Mouse (Mus musculus): Measurements from ENCODE around the gene Fbxl13.
A peak's percentile ranks its signal among the peaks of the same experiment; 100 is the strongest.

Fbxl13 gene

DNA sequence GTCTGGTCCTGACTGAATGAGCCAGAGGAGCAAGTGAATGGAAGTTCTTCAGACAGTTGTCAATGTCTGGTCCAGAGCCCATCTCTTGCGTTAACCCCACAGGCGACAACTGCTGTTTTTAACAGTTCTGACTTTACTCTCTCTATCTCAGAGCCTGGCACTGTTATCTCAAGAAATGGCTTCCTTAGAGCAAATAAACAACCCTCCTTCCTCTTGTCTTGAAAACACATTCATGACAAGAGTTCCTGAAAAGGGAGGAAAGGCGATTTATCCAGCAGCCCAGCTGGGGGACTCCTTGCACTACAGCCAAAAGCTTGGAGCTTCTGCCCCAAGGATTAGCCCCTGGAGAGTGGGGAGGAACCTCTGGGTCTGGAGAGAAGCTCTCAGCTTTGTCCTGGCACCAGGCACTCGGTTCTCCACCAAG, 117.9 kb downstream of the Fbxl13 start:
- no peak for DNase-seq (ENCODE audit: extremely low read depth, low read depth, low spot score)

DNA sequence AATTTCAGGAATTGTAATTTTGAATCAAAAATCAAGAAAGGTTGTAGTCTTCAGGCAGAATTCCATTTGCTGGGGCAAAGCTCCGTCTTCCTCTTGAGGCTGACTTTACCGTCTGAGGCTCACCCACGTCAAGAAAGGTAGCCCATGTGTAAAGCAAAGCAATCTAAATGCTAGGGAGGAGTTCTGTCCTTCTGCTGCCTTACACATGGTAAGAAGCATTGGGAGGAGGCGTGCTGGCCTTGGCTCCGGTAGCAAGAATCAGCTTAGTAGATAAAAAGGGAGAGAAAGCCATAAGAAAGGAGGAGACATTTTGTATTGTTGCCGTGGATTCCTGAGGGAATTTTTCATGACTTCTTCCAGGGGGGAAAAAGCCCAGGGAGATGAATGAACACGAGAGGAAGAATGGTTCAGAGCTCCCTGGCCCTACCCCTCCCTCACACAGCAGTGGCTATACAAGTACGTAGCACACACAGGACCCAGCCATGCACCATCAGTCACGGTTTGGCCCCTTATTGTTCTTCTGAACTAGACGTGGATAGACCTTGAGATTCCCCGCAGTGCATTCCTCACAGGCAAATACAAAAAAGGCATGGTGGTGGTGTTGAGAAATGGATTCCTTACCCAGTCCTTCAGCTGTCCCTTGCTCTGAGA, 118.5 kb downstream of the Fbxl13 start:
- no peak for DNase-seq (ENCODE audit: extremely low read depth, low read depth, low spot score)

DNA sequence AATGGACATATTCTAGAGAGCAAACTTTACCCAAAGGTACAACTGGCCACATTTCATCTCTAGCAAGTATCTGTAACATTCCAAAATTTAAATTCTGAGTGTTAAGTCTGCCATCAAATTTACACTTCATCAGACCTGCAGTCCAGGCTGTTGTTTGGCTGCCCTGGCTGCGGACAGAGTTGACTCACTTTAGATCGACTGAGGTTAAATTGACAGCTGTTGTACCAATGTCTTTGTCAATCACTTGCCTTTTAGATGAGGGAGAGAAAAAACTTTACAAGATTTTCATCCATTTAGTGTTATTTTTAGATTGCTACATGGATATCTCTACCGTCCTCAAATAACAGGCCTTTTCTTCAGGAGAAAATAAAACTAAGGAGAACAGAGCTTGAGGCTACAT, 126.3 kb downstream of the Fbxl13 start:
- DNase-seq (ENCODE audit: extremely low read depth, low read depth, low spot score), result no peak

DNA sequence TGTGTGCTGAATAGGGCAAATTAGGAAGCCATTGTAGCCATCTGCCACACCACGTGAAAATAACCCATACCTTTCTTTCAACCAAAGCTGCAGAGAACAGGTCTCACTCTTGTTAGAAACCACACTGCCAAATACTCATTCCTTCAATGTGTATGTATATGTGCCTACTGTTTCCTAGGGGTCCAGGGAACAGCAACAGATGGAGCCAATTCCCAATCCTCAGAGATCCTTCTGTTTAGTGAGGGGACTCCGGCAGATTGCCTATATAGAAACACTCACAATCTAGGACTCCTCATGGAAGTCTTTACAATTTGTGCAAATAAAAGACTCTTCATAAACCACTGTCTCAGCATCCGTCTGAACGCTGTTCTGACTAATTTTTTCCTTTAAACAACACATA, 127.2 kb downstream of the Fbxl13 start:
- DNase-seq (ENCODE audit: extremely low read depth, low read depth, low spot score), result no peak

DNA sequence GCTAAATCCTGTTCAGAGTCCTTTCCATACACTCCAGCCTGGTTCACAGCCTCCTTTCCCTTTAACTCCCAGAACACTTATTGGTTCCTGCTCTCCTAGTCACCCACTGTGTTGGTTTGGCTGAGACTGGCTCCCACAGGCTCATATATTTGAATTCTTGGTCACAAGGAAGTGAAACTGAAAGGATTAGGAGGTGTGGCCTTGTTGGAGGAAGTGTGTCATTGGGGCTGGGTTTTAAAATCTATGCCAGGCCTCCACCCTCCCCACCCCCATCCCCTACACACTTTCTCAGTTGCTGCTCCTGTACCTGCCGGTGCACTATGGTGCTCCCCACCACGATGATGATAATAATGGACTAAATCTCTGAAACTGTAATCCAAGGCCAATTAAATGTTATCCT, 127.9 kb downstream of the Fbxl13 start:
- DNase-seq (ENCODE audit: extremely low read depth, low read depth, low spot score), result no peak

DNA sequence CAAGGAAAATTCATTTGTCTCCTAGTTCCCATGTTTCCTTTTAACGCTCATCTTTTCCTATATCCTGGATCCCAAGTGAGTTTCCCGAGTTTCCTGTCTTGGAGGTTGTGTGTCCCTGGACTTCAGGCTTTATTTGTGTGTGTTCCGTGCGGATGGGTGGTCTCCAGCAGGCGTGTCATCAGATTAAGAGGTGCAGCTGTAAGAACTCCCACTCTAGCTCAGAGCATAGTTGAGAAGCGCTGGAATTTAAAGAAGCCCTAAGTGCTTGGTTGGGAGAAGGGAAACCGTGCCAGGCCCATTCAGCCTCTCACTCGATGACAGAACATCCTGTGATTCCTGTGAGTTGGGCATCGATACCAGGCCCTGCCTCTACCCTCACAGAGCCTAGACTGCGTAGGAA, 132.1 kb downstream of the Fbxl13 start:
- DNase-seq (ENCODE audit: extremely low read depth, low read depth, low spot score), result no peak

DNA sequence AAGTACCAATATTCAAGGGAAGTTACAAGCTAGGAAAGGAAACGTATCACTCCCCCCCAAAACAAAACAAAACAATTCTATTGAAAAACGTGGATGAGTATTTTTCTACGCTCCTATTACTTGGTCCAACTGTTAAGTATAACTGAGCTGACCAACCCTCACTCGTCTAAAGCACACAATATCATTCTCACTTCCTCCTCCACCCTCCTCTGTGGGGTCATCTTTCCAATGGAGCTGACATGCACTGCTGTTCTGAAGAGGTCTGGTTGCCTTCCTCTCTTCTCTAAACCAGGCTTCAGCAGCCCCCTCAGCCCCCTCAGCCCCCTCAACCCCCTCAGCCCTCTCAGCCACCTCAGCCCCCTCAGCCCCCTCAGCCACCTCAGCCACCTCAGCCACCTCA, 135.6 kb downstream of the Fbxl13 start:
- DNase-seq (ENCODE audit: extremely low read depth, low read depth, low spot score), result no peak

DNA sequence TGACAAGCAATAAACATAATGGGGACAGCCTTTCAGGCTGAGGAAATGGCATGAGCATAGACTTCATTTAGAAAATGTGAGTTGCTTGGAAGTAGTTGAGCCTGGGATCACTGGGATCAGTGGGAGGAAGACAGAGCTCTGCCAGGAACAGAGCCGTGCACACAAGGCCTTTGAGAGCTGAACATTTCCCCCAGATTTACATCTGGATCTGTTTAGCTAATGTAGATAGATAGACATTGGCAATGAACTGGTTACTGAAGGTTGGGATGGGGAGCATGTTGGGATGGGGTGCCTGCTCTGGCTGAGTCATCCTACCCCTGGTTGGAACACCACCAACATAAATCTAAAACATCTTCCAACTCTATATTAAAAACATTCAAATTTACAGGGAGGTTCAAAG, 138.5 kb downstream of the Fbxl13 start:
- no peak for DNase-seq (ENCODE audit: extremely low read depth, low read depth, low spot score)

DNA sequence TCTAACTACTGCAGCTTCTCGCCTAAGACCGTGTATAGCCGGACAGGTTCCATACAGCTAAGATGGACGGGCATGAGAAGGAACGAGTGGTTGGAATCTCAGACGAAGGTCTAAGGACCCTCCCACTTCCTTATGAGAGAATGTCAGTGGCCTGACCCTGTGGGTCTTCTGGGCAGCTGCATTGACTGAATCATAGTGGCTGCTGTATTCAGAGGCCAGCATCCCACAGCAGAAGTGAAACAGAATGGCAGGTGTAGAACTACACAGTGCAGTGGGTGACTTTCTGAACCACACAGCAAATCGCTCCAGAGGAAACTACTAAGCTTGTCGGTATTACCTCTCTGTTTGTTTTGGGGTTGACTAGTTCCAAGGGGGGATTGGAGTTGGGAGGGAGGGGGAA, 140.3 kb downstream of the Fbxl13 start:
- DNase-seq (ENCODE audit: extremely low read depth, low read depth, low spot score), result no peak

DNA sequence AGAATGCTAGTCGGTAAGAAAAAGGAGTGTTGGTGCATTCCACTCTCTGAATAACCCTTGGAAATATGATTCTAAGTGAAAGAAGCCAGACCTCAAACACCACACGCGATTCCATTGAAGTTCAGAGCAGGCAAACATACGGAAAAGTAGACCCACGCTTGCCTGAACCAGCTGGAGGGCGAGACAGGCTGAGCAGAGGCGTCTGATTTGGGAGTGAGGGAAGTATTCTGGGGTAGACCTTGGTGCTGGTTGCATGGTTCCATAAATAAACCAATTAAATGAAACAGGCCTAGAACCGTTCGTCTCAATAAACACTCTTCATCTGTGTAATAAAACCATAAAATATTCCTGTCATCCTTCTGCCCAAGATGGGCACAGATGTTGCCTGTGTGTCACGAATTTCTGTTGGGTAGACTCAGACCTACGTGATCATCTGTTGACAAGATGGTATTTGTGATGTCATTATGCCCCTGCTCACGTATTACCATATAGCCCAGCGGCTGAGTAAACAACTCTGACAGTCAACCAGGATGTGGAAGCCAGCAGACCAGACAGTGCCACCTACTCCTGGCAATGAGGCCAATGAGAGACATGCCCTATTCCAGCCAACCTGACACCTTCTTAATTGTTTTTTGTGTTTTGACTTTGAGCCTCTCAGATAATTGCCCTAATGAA, 142.4 kb downstream of the Fbxl13 start:
- DNase-seq (ENCODE audit: extremely low read depth, low read depth, low spot score), result no peak

DNA sequence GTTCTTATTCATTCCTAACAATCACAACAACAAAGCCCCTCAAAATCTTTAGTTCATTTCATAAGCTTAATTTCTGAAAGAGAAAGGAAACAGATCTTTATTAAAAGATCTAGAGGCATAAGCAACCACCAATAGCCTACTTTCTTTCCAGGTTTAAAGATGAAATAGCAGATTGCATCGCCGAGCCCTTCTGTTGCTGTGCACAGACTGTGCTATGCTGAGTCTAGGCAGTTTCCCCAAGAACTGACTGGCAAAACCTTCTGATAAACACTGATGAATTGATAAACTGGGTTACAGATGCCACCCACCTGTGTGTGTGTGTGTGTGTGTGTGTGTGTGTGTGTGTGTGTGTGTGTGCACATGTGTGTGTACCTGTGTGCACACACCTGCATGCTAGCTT, 144.5 kb downstream of the Fbxl13 start:
- no peak for DNase-seq (ENCODE audit: extremely low read depth, low read depth, low spot score)

DNA sequence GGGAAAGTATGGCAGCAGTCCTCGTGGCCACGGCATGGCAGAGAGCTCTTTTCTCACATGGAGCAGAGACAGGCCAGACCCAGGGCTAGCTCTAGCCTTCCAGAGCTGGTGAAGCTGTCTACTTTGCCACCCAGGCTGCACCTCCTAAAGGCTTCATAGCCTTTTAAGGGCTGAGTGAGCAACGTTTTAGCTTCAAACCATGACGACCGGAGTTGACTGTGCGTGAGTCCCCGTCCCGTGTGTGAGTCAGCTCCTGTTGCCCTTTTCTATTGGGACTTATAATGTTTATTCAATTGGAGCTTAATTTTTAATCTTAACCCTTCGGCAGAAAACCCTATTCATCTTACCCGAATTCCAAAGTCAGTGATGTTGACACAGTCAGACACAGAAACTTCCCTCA, 145.3 kb downstream of the Fbxl13 start:
- no peak for DNase-seq (ENCODE audit: extremely low read depth, low read depth, low spot score)

DNA sequence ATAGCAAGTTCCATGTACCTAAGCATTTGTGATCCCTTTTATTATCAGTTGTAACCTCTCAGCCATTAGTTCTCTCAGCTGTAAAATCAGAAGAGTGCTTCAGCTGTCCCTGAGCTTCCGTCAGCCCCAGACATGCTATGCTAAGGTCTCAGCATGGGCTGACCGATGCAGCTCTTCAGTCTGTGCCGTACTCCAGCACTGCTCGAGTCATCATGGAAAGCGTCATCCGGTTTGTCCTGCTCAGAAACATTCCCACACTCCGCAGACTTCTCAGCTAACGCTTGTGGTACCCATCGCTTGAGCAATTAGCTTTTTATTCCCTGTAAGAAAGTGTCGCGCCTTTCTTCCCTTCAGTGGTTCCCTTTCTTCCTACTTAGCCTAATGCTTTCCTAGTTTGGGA, 146.5 kb downstream of the Fbxl13 start:
- DNase-seq (ENCODE audit: extremely low read depth, low read depth, low spot score), result no peak

DNA sequence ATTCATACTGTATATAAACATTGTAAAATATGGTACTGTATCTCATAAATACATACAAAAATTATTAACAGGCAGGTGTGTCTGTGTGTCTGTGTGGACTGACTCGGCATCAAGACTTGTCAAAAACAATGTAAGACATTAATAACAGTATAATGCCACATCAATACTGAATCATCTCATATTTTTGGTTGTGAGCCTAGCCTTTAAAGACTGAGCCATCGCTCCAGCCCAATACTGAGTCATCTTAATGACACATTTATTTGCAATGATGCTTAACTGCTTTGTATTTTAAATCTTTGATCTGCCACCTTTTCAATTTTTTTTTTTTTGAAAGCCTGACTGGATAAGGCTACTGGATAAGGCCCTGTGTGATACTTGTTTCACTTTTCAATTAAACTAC, 146.9 kb downstream of the Fbxl13 start:
- no peak for DNase-seq (ENCODE audit: extremely low read depth, low read depth, low spot score)

DNA sequence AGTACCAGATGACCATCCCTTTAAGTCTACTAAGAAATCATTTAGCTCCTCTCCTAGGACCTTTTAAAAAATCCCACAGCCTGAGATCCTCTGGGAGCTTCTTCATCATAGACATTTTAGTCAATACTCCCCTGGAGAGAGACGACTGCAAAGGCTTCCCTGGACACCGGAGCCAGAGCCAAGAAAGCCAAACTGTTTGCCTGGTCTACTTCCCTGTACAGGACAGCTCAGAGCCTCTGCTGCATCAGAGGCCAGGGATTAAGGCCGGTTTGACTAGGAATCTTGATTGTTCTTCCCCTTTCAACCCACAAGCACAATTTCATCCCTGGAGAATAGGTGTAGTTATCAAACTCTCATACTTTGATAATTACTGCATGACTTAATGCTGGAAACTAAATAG, 148.6 kb downstream of the Fbxl13 start:
- no peak for DNase-seq (ENCODE audit: extremely low read depth, low read depth, low spot score)

DNA sequence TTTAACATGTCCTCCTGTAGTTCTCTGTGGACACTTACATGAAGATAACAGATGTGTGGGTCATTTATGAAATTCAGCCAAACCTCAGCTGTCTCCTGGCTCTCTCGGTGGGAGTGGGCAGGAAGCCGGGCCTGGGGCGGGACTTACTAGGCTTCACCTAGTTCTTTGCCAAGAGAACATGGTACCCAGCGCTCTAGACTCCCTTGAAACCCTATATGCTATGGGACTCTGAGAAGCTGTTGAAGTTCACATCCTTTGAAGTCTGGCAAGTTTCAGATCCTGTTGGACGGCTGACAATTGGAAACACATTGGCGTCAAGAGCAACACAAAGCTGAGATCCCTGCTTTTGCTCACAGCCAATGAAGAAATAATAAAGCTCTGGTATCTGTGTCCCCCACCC, 149.1 kb downstream of the Fbxl13 start:
- DNase-seq (ENCODE audit: extremely low read depth, low read depth, low spot score), result no peak

DNA sequence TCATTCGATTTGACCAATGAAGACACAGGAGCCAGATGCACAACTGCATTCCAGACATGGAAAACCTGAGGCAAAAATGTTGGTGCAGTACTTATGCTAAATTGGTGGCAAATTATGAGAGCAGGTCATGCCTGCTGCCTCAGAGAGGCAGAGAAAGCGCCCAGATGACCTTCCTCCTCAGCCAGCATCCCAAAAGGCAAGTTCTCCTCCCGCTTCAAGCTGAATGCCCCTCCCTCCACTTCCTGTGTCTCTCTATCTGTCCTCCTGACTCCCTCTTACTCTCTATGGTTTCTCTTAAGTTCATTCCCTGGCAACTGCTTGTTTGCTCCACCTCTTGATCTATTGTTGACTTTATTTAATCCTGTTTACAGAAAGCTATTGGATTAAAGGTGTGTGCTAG, 150.7 kb downstream of the Fbxl13 start:
- no peak for DNase-seq (ENCODE audit: extremely low read depth, low read depth, low spot score)

DNA sequence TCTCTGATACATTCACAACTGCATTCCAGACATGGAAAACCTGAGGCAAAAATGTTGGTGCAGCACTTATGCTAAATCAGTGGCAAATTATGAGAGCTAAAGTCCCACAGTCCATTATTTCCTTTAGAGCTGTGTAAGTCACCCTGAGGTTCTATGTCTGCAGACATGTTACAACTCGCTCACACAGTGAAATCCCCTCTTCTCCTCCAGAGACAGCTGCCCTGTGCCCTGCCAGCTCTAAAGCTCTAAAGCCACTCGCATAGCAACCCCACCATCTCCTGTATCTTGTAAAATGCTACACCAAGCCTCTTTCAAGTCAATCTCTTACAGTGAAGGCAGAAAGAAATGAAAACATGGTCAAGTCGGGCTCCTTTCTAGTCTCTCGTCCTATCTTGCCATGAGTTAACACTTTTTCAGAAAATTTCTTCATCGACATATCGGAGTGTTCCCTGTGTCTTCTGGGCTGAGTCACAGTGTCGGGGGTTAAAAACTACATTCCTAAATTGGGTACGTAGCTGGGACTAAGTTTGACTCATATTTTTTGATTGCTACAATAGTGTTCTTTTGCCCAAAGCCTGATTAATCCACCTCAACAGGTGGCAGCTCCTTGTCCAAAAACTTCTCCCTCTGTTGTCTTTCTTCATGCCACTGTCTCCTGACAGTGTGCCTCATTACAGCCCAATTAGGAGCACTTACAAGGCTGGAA, 152.0 kb downstream of the Fbxl13 start:
- DNase-seq (ENCODE audit: extremely low read depth, low read depth, low spot score), result peak; percentile 28

DNA sequence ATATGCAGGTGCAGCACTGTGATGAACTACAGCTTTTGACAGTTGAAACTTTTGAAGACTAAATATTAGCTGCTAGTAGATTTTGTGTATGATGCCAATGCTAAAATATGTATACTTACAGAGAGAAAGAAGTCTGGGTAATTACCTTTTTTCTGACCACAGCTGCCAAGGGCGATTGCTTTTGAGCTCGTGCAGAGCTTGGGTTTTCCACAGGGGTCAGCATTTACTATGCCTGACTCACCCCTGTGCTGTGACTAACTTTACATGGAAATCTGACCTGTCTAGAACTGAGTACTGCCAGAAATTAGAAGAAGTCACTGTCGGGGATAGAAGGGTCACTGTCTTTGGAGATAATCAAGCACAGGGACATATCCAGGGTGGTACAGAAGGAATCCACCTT, 153.2 kb downstream of the Fbxl13 start:
- no peak for DNase-seq (ENCODE audit: extremely low read depth, low read depth, low spot score)

DNA sequence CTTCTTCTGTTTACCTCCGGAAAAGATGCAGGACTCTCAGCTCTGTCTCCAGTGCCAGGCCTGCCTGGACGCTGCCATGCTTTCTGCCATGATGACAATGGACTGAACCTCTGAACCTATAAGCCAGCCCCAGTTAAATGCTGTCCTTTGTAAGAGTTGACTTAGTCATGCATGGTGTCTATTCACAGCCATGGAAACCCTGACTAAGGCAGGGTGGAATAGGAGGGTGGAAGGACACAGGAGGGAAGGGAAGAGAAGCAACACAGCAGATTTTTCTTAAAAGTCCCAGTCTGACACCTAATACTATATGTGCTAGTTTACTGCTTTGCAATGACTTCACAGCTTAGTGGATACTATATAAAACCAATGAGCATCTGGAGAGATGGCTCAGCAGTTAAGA, 154.0 kb downstream of the Fbxl13 start:
- no peak for DNase-seq (ENCODE audit: extremely low read depth, low read depth, low spot score)

DNA sequence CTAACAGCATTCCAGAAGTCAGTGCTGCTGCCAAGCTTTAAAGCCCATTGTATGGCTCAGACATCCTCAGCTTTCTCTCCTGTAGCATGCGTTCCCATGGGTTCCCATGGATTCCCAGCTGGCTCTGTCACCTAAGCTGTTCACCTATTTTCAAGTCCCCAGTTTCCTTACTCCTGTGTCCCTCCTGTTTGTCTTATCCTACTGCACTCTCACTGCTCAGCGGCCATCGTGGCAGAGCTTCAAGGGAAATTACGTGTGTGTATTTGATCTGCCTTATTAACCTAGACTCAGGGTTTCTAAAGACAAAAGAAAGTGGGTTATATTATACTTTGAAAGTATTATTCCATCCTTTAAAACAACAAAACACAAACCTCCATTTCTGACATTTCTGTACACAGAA, 156.3 kb downstream of the Fbxl13 start:
- no peak for DNase-seq (ENCODE audit: extremely low read depth, low read depth, low spot score)

DNA sequence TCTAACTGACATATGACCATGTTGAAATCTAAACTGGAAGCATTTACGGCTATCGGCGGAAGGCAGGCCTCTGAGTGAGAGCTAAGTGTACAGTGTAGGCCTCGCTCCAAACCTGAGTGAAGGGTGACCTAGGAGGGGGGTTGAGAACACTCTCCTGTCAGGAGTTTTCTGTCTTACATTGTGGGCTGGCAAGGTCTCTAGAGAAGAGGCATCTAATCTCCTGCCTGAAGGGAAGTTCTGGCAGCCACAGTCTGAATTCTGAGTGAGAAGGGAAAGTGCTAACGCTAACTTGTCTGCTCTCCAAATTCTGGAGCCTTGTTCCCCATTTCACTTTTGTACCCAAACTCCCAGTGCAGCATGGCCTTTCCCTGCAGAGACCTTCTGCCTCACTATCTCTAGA, 156.9 kb downstream of the Fbxl13 start:
- DNase-seq (ENCODE audit: extremely low read depth, low read depth, low spot score), result peak; percentile 8

All from fat pad, adult 2 months (tissue).